Mouse (Mus musculus): ENCODE data around the gene Arl6ip5.

DNA sequence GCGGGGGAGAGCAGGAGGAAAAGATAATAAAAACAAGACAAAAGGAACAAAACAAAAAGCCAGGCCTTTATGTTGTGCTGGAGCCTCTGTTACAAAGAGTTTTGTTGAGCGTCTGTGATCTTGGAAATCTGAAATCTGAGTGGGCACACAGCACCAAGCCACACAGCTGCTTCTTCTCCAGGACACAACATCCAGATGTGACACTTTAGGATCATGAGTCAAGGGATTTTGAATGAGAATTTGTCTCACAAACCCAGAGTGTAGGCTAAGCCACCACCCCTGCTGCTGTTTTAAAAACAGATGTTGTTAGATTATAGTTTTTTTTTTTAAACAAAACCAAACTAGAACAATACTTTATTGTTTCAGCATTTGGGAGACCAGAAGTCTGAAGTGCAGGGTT is 61.9 kb downstream of the Arl6ip5 start:
- no peak for TF ChIP-seq POLR2A (IDR thresholded peaks at IDR 0.05; ENCODE audit: insufficient read depth, low read depth, low read length)
- TF ChIP-seq CTCF (IDR thresholded peaks at IDR 0.05): no peak
- no peak for TF ChIP-seq EP300 (IDR thresholded peaks at IDR 0.05; ENCODE audit: insufficient read depth, low read depth, low read length)

All from heart, adult 2 months (tissue).